Mouse (Mus musculus) hindbrain, embryonic 15.5 days (tissue): ENCODE measurements around the gene Rpp38. TPM values are rescaled to one million over a fixed set of nuclear protein-coding genes. Genes with fewer than 3 reads are reported as not detected.

Source experiments
- ATAC-seq: fragments of 200-750 bp; cut with Nextera tagmentation; 2 replicates; pipeline ENCODE4 v1.8.0; 2017; ENCODE audit warnings: low read depth, moderate number of reproducible peaks, moderate TSS enrichment; ENCODE audit not compliant: low FRiP score
- H3K27ac ChIP-seq: fragments of 300-500 bp; sonication (generic); replicated peaks from 2 replicates; pipeline ENCODE4 v1.5.1; 2015; ENCODE audit warnings: mild to moderate bottlenecking, inconsistent platforms
- H3K27me3 ChIP-seq: fragments of 300-500 bp; sonication (generic); 2 replicates; pipeline ENCODE4 v1.6.1; 2015; ENCODE audit warnings: control low read depth, inconsistent platforms
- H3K36me3 ChIP-seq: fragments of 300-500 bp; sonication (generic); 2 replicates; pipeline ENCODE4 v1.6.1; 2015; ENCODE audit warnings: control low read depth, inconsistent platforms
- H3K4me1 ChIP-seq: fragments of 300-500 bp; sonication (generic); replicated peaks from 2 replicates; pipeline ENCODE4 v1.6.1; 2015; ENCODE audit warnings: control low read depth, inconsistent platforms
- H3K4me2 ChIP-seq: fragments of 300-500 bp; sonication (generic); 2 replicates; pipeline ENCODE4 v1.6.1; 2015; ENCODE audit warnings: moderate library complexity, mild to moderate bottlenecking, inconsistent platforms
- H3K4me3 ChIP-seq: fragments of 300-500 bp; sonication (generic); 2 replicates; pipeline ENCODE4 v1.5.1; 2015; ENCODE audit warnings: mild to moderate bottlenecking, inconsistent platforms
- H3K9ac ChIP-seq: fragments of 300-500 bp; sonication (generic); 2 replicates; pipeline ENCODE4 v1.6.1; 2015; ENCODE audit warnings: inconsistent platforms
- H3K9me3 ChIP-seq: fragments of 300-500 bp; sonication (generic); 2 replicates; pipeline ENCODE4 v1.6.1; 2016; ENCODE audit warnings: control low read depth, inconsistent platforms
- WGBS: fragments of 180-500 bp; shearing (Covaris S2); methylation state at CpG from one replicate; pipeline ENCODE4 v1.1.7; 2015; 5-methylcytosine and 5-hydroxymethylcytosine counted together
- polyA plus RNA-seq: library from polyadenylated mRNA; unstranded; fragments of >200 nt; fragmentation: Nextera tagmentation; extraction: Ambion mirVana; gene quantifications from 2 replicates; pipeline ENCODE4 v1.2.1, GENCODE M21; 2015

The Rpp38 gene
- polyA plus RNA-seq, 1 experiment from 2014 or later = 11.1 TPM

- Histone ChIP-seq H3K4me2 (peak overlapping the region; percentile 72), H3K4me1 (peaks cover 20% of the 10 kb centered on the region), H3K9ac (peak overlapping the region; percentile 83), H3K27ac (peak overlapping the region; percentile 94), H3K9me3 (no peaks in the 10 kb centered on the region), H3K36me3 (no peaks in the 10 kb centered on the region), H3K4me3 (peak overlapping the region; percentile 82), H3K27me3 (no peaks in the 10 kb centered on the region)
- WGBS = under 1% methylated on average over 56 of the region's 60 CpGs
- ATAC-seq = peak; percentile 0; the same call in 1 of the 2 replicates
Measured at GRCm38 (mm10) chr2:3284473-3285180, 47.8 kb downstream of the Rpp38 start.

- under 1% methylated on average over 81 of the region's 88 CpGs for WGBS
- ATAC-seq = peak; percentile 98
- H3K4me1 ChIP-seq = peaks cover 20% of the 10 kb centered on the region
Measured at GRCm38 (mm10) chr2:3283602-3284472, 48.6 kb downstream of the Rpp38 start, which contains the start of gene Nmt2. Gene Nmt2 (plus strand): TSS chr2:3284212.

GRCm38 (mm10) chr2:3282866-3283601 lies 49.4 kb downstream of the Rpp38 start:
- no peaks in the 10 kb centered on the region for H3K36me3 ChIP-seq
- H3K9ac ChIP-seq = peak overlapping the region; percentile 55
- no peaks in the 10 kb centered on the region for H3K9me3 ChIP-seq
- H3K4me3 ChIP-seq = peak overlapping the region; percentile 82
- ATAC-seq = no peak
- H3K4me1 ChIP-seq = peaks cover 20% of the 10 kb centered on the region
- WGBS = 10% methylated on average over 12 of the region's 12 CpGs
- peak overlapping the region; percentile 56 for H3K4me2 ChIP-seq
- H3K27me3 ChIP-seq = no peaks in the 10 kb centered on the region
- peak overlapping the region; percentile 90 for H3K27ac ChIP-seq

More at GRCm38 (mm10) chr2:3283602-3284472, 48.6 kb downstream of the Rpp38 start, which contains the start of gene Nmt2:
- Histone ChIP-seq H3K27me3 (no peaks in the 10 kb centered on the region), H3K36me3 (no peaks in the 10 kb centered on the region), H3K4me3 (peak within 1 kb of the TSS; percentile 82), H3K9ac (peak within 1 kb of the TSS; percentile 83), H3K4me2 (peak within 1 kb of the TSS; percentile 72), H3K9me3 (no peaks in the 10 kb centered on the region), H3K27ac (peak within 1 kb of the TSS; percentile 94)

GRCm38 (mm10) chr2:3281311-3281710 lies 51.1 kb downstream of the Rpp38 start:
- Histone ChIP-seq H3K27me3 (no peaks in the 10 kb centered on the region), H3K9me3 (no peaks in the 10 kb centered on the region), H3K4me3 (no peak overlapping the region), H3K27ac (no peak overlapping the region), H3K9ac (no peak overlapping the region), H3K4me1 (peaks cover 17% of the 10 kb centered on the region), H3K4me2 (no peak overlapping the region), H3K36me3 (no peaks in the 10 kb centered on the region)
- 88% methylated on average over 4 of the region's 4 CpGs for WGBS
- no peak for ATAC-seq

Other genes starting within 250 kb of the Rpp38 start
- gene Fam171a1, start 218.4 kb downstream of the Rpp38 start, polyA plus RNA-seq = 48.2 and 49.5 TPM in 2 replicates
- gene Nmt2, start 48.4 kb downstream of the Rpp38 start, polyA plus RNA-seq = 101 and 109 TPM in 2 replicates
- 3.6 and 4.2 TPM in 2 replicates for gene Acbd7, start 3.5 kb upstream of the Rpp38 start, polyA plus RNA-seq
- gene Olah, start 64.6 kb upstream of the Rpp38 start, polyA plus RNA-seq = not detected in 2 replicates
- gene Meig1, start 90.0 kb upstream of the Rpp38 start, polyA plus RNA-seq = 5.5 and 6.0 TPM in 2 replicates
- gene Dclre1c, start 91.5 kb upstream of the Rpp38 start, polyA plus RNA-seq = 8.1 and 8.2 TPM in 2 replicates
- gene Suv39h2, start 142.4 kb upstream of the Rpp38 start, polyA plus RNA-seq = 8.0 TPM in 2 replicates
- gene Gm45902, start 180.1 kb upstream of the Rpp38 start, polyA plus RNA-seq = 7.8 and 7.9 TPM in 2 replicates
- gene Hspa14, start 180.2 kb upstream of the Rpp38 start, polyA plus RNA-seq = 63.9 and 65.4 TPM in 2 replicates
- gene Cdnf, start 180.4 kb upstream of the Rpp38 start, polyA plus RNA-seq = 0.14 and 0.25 TPM in 2 replicates
- gene Fam107b, start 237.8 kb upstream of the Rpp38 start, polyA plus RNA-seq = 27.5 and 30.9 TPM in 2 replicates